Mouse (Mus musculus): ENCODE results near the gene Nfatc3. TPM values are rescaled to one million over a fixed set of nuclear protein-coding genes. Genes with fewer than 3 reads are reported as not detected.
"Not testable (repeated sequence)": the region's sequence is repeated elsewhere in the genome, so short reads cannot be mapped to it uniquely, and the experiment has no call there.

The Nfatc3 gene
- polyA plus RNA-seq (2015; fragmentation: Nextera tagmentation; extraction: Ambion mirVana), result 4.1 and 4.7 TPM in 2 replicates

- peak within 1 kb of the TSS; percentile 92 for H3K27ac ChIP-seq
- peak within 1 kb of the TSS; percentile 84 for H3K4me3 ChIP-seq
- H3K4me2 ChIP-seq, result peak within 1 kb of the TSS; percentile 77
- WGBS, result 2% methylated on average over 49 of the region's 52 CpGs
- H3K36me3 ChIP-seq, result peaks cover 4% of the 10 kb centered on the region
- H3K4me1 ChIP-seq (replicated peaks), result peaks cover 32% of the 10 kb centered on the region
- H3K27me3 ChIP-seq, result no peaks in the 10 kb centered on the region
- peak; percentile 96 for ATAC-seq (ENCODE audit: low FRiP score)
- peak within 1 kb of the TSS; percentile 85 for H3K9ac ChIP-seq
- no peaks in the 10 kb centered on the region for H3K9me3 ChIP-seq
Measured at GRCm38 (mm10) chr8:106058731-106059612, at the start of gene Nfatc3. TSS of gene Nfatc3 (plus strand) at chr8:106058840.

- Histone ChIP-seq H3K36me3 (peaks cover 7% of the 10 kb centered on the region), H3K27ac (peak overlapping the region; percentile 83), H3K27me3 (no peaks in the 10 kb centered on the region), H3K4me3 (peak overlapping the region; percentile 96), H3K9ac (peak overlapping the region; percentile 92), H3K4me1 (replicated peaks) (peaks cover 26% of the 10 kb centered on the region), H3K9me3 (no peaks in the 10 kb centered on the region), H3K4me2 (peak overlapping the region; percentile 100)
- peak; percentile 95 for ATAC-seq (ENCODE audit: low FRiP score)
- WGBS, result 2% methylated on average over 74 of the region's 74 CpGs
Measured at GRCm38 (mm10) chr8:106010748-106011642, 47.6 kb upstream of the Nfatc3 start.

- H3K9ac ChIP-seq, result peak within 1 kb of the TSS; percentile 92
- WGBS, result 1% methylated on average over 6 of the region's 6 CpGs
- no peaks in the 10 kb centered on the region for H3K9me3 ChIP-seq
- peak within 1 kb of the TSS; percentile 96 for H3K4me3 ChIP-seq
- H3K36me3 ChIP-seq, result peaks cover 12% of the 10 kb centered on the region
- no peaks in the 10 kb centered on the region for H3K27me3 ChIP-seq
- no peak for ATAC-seq (ENCODE audit: low FRiP score)
- H3K4me1 ChIP-seq (replicated peaks), result peaks cover 26% of the 10 kb centered on the region
- H3K27ac ChIP-seq, result peak within 1 kb of the TSS; percentile 83
- H3K4me2 ChIP-seq, result peak within 1 kb of the TSS; percentile 100
Measured at GRCm38 (mm10) chr8:106011643-106011986, 47.0 kb upstream of the Nfatc3 start, which contains the start of gene Ddx28. TSS of gene Ddx28 (minus strand) at chr8:106011882.

GRCm38 (mm10) chr8:106012203-106012602 is 46.4 kb upstream of the Nfatc3 start:
- not testable (repeated sequence) for H3K27ac ChIP-seq; H3K27me3 ChIP-seq; ATAC-seq (ENCODE audit: low FRiP score); H3K9me3 ChIP-seq
- H3K36me3 ChIP-seq, result peaks cover 17% of the 10 kb centered on the region
- 86% methylated on average over 8 of the region's 8 CpGs for WGBS
- H3K4me3 ChIP-seq, result peak overlapping the region; percentile 96
- H3K4me1 ChIP-seq (replicated peaks), result peaks cover 26% of the 10 kb centered on the region
- H3K4me2 ChIP-seq, result peak overlapping the region; percentile 100
- H3K9ac ChIP-seq, result peak overlapping the region; percentile 92; the same call in 1 of the 2 replicates

GRCm38 (mm10) chr8:106016284-106016683 is 42.4 kb upstream of the Nfatc3 start:
- H3K27ac ChIP-seq, result no peak overlapping the region
- H3K9ac ChIP-seq, result no peak overlapping the region
- no peaks in the 10 kb centered on the region for H3K27me3 ChIP-seq
- ATAC-seq (ENCODE audit: low FRiP score), result no peak
- H3K4me3 ChIP-seq, result no peak overlapping the region
- H3K4me1 ChIP-seq (replicated peaks), result peaks cover 5% of the 10 kb centered on the region
- no peaks in the 10 kb centered on the region for H3K9me3 ChIP-seq
- H3K36me3 ChIP-seq, result peaks cover 40% of the 10 kb centered on the region
- H3K4me2 ChIP-seq, result no peak overlapping the region
- 92% methylated on average over 6 of the region's 6 CpGs for WGBS

GRCm38 (mm10) chr8:106017130-106017529 is 41.5 kb upstream of the Nfatc3 start:
- Histone ChIP-seq H3K4me2 (no peak overlapping the region), H3K9me3 (no peaks in the 10 kb centered on the region), H3K27me3 (no peaks in the 10 kb centered on the region), H3K4me3 (no peak overlapping the region), H3K4me1 (replicated peaks) (peaks cover under 1% of the 10 kb centered on the region; the same call in 1 of the 2 replicates), H3K36me3 (peaks cover 43% of the 10 kb centered on the region), H3K27ac (no peak overlapping the region), H3K9ac (no peak overlapping the region)
- no peak for ATAC-seq (ENCODE audit: low FRiP score)
- 93% methylated on average over 7 of the region's 7 CpGs for WGBS

GRCm38 (mm10) chr8:106018039-106018438 is 40.6 kb upstream of the Nfatc3 start:
- H3K4me3 ChIP-seq, result no peak overlapping the region
- H3K4me1 ChIP-seq (replicated peaks), result no peaks in the 10 kb centered on the region
- H3K27ac ChIP-seq, result no peak overlapping the region
- peaks cover 43% of the 10 kb centered on the region for H3K36me3 ChIP-seq
- no peaks in the 10 kb centered on the region for H3K27me3 ChIP-seq
- H3K9ac ChIP-seq, result no peak overlapping the region
- ATAC-seq (ENCODE audit: low FRiP score), result no peak
- H3K9me3 ChIP-seq, result no peaks in the 10 kb centered on the region
- 92% methylated on average over 3 of the region's 3 CpGs for WGBS
- no peak overlapping the region for H3K4me2 ChIP-seq

GRCm38 (mm10) chr8:106022483-106022882 is 36.2 kb upstream of the Nfatc3 start:
- H3K4me3 ChIP-seq, result no peak overlapping the region
- no peak overlapping the region for H3K27ac ChIP-seq
- no peaks in the 10 kb centered on the region for H3K9me3 ChIP-seq
- peak; percentile 32; the same call in 1 of the 2 replicates for ATAC-seq (ENCODE audit: low FRiP score)
- H3K36me3 ChIP-seq, result peaks cover 52% of the 10 kb centered on the region
- no peak overlapping the region for H3K9ac ChIP-seq
- no peaks in the 10 kb centered on the region for H3K4me1 ChIP-seq (replicated peaks)
- no peak overlapping the region for H3K4me2 ChIP-seq
- H3K27me3 ChIP-seq, result no peaks in the 10 kb centered on the region

- Histone ChIP-seq H3K4me3 (no peak overlapping the region), H3K9ac (no peak overlapping the region), H3K4me2 (no peak overlapping the region), H3K9me3 (no peaks in the 10 kb centered on the region), H3K36me3 (peaks cover 33% of the 10 kb centered on the region), H3K27me3 (no peaks in the 10 kb centered on the region), H3K4me1 (replicated peaks) (no peaks in the 10 kb centered on the region), H3K27ac (no peak overlapping the region)
- ATAC-seq (ENCODE audit: low FRiP score), result no peak
- WGBS, result 96% methylated on average over 10 of the region's 10 CpGs
Measured at GRCm38 (mm10) chr8:106038721-106039120, 19.9 kb upstream of the Nfatc3 start.

- H3K9ac ChIP-seq, result no peak overlapping the region
- 89% methylated on average over 4 of the region's 4 CpGs for WGBS
- no peak overlapping the region for H3K4me2 ChIP-seq
- no peaks in the 10 kb centered on the region for H3K27me3 ChIP-seq
- no peak overlapping the region for H3K4me3 ChIP-seq
- peaks cover 6% of the 10 kb centered on the region for H3K4me1 ChIP-seq (replicated peaks)
- no peaks in the 10 kb centered on the region for H3K9me3 ChIP-seq
- no peak for ATAC-seq (ENCODE audit: low FRiP score)
- H3K36me3 ChIP-seq, result peaks cover 35% of the 10 kb centered on the region
- no peak overlapping the region for H3K27ac ChIP-seq
Measured at GRCm38 (mm10) chr8:106039605-106040004, 19.0 kb upstream of the Nfatc3 start.

- no peak for ATAC-seq (ENCODE audit: low FRiP score)
- Histone ChIP-seq H3K36me3 (peaks cover 41% of the 10 kb centered on the region), H3K27ac (no peak overlapping the region), H3K9ac (no peak overlapping the region), H3K4me3 (no peak overlapping the region), H3K9me3 (no peaks in the 10 kb centered on the region), H3K27me3 (no peaks in the 10 kb centered on the region), H3K4me2 (no peak overlapping the region), H3K4me1 (replicated peaks) (peaks cover 6% of the 10 kb centered on the region)
- 79% methylated on average over 4 of the region's 4 CpGs for WGBS
Measured at GRCm38 (mm10) chr8:106040218-106040617, 18.4 kb upstream of the Nfatc3 start.

- WGBS, result 76% methylated on average over 2 of the region's 2 CpGs
Measured at GRCm38 (mm10) chr8:106043055-106043454, 15.6 kb upstream of the Nfatc3 start.

More at GRCm38 (mm10) chr8:106043055-106043454, 15.6 kb upstream of the Nfatc3 start:
- H3K9me3 ChIP-seq, result no peaks in the 10 kb centered on the region
- no peak overlapping the region for H3K4me3 ChIP-seq
- no peak overlapping the region for H3K27ac ChIP-seq
- H3K27me3 ChIP-seq, result no peaks in the 10 kb centered on the region
- peaks cover 6% of the 10 kb centered on the region for H3K4me1 ChIP-seq (replicated peaks)
- H3K4me2 ChIP-seq, result no peak overlapping the region
- ATAC-seq (ENCODE audit: low FRiP score), result no peak
- no peak overlapping the region for H3K9ac ChIP-seq
- H3K36me3 ChIP-seq, result peaks cover 34% of the 10 kb centered on the region
